Mouse (Mus musculus): ENCODE data around the gene Cep295nl.
"Not testable (repeated sequence)": the region's sequence is repeated elsewhere in the genome, so short reads cannot be mapped to it uniquely, and the experiment has no call there.

Cep295nl gene

DNA sequence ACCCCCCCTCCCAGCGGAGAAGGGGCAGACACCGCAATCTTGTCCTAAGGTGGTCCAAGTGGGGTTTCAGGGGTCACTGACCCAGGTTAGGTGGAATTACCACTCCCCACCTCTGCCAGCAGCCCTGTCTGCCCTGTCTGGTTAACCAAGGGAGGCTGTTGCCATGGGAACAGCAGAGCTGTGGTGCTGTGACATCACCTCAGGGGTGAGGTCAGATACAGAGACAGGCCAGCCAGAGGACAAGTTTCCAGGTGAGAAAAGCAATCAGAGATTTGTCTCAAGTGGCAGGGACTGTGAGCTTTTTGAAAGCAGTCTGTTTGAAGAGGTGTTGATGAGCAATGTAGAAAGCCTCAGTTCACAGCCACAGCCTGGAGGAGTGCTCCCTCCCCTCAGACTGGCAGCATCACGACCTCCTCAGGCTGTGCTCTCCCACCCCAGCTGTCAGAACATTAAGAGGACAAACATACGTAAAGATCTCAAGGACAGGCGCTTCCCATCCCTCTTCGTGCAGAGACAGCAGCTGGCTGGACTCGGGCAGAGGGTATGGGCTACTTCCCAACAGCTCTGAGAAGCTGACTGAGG, at the start of gene Cep295nl:
Gene Cep295nl, minus strand, starts transcription at position 101 of the 582 bp plus-strand sequence.
- DNase-seq, result no peak

GRCm38 (mm10) chr11:118387816-118388215, 45.5 kb upstream of the Cep295nl start:
- not testable (repeated sequence) for DNase-seq

GRCm38 (mm10) chr11:118379251-118380009, 37.1 kb upstream of the Cep295nl start:
- peak; percentile 94 for DNase-seq

DNA sequence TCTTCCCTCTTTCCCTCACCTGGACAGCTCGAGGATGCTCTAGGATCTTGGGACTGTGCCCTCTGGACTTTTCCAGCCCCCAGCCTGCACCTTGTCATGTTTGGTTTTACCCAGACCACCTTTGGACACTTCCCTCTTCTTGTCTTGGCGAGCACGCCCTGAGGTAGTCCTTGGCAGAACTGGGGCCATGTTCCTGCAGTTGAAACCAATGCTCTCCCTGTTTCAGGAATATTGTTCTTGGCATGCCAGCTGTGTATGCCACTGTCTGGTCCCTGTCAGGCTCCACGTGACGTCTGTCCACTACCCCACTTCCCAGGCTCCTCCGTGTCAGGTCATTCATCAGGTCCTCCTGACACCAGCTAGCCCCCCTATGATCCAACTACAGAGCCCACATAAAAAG, 36.4 kb upstream of the Cep295nl start:
- no peak for DNase-seq

- DNase-seq, result not testable (repeated sequence)
Observed at GRCm38 (mm10) chr11:118376323-118376722, 34.0 kb upstream of the Cep295nl start.

DNA sequence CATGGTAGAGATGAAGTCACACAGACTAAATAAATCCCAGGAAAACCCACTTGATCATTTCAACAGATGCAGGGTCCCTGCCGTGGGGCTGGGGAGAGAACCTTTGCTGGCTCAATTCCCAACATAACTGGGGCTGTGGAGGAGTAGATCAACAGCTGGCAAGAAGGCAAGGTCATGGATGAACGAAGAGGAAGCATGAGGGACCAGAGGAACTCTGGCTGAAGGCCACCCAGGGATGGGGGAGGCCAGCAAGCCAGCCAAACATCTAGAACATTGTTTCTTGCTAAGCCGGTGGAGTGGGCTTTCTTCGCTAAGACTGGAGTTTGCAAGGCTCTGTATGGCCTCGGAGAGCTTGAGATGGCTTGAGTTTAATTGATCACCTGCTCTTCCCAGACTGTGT, 33.6 kb upstream of the Cep295nl start:
- no peak for DNase-seq

DNA sequence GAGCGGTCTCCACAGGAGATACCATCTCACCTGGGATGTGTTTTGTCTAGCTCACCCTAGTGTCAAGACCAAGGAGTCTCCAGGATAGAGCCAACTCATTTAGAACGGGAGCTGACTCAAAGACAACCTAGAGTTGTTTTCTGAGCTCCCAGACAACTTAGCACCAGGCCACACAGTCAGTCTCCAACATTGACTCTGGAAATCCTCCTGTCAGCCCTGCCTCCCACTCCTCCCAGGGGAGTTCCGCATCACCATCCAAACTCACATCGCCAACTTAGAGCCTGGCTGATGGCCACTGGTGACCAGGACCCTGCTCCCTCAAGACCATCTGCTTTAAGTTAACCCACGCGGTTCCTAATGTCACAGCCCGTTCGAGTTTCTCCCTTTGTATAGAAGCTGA, 33.2 kb upstream of the Cep295nl start:
- no peak for DNase-seq

GRCm38 (mm10) chr11:118375006-118375405, 32.7 kb upstream of the Cep295nl start:
- no peak for DNase-seq

DNA sequence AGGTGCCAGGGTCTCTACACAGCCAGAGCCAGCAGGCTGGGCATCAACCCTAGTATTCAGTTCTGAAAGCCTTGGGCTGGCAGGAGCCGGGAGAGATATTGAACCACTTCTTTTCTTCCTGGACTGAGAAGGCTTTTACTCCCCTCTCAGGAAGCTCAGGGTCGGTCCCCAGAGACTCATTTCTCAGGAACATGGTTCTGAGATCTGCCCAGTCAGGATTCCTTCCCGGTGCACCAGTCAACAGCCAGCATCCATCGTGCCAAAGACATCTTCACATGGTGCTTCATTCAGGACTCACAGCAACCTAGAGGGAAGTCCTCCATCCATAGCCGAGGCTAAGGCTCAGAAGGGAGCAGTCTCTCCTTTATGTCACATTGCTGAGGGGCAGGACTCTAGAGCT, 32.2 kb upstream of the Cep295nl start:
- DNase-seq, result no peak

DNA sequence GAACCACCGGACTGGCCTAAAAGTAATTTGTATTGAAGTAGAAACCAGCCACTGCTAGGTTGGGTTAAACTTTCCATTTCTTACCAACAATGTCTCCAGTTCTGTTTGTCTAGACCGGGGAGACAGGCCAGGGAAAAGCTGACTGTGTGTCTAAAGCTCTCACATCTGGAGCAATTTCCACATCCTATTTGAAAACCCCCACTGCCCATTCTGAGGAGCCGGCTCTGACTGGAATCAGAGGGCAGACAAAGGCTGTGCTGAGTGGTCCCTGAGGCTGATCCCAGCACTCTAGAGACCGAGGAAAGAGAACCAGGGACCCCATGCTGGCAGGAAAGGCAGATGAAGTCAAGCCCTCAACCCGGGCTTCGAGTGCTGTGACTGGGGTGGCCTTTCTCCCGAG, 30.3 kb upstream of the Cep295nl start:
- no peak for DNase-seq

DNA sequence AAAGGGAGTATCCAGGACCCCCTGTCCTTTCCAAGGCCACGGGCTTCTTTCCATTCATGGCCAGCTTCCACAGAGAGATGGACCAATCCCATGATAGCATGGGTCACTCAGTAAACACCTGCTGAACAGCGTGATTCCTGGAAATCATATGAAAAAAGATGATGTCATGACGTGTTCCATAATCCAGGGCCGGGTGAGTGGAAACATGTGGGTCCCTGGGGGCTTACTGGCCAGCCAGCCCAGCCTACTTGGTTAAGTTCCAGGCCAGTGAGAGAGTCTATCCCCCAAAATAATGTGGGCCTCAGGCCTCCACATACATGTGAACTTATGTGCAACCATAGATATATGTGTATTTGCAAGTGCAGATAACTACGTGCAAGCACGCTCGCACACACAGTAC, 29.6 kb upstream of the Cep295nl start:
- no peak for DNase-seq

DNA sequence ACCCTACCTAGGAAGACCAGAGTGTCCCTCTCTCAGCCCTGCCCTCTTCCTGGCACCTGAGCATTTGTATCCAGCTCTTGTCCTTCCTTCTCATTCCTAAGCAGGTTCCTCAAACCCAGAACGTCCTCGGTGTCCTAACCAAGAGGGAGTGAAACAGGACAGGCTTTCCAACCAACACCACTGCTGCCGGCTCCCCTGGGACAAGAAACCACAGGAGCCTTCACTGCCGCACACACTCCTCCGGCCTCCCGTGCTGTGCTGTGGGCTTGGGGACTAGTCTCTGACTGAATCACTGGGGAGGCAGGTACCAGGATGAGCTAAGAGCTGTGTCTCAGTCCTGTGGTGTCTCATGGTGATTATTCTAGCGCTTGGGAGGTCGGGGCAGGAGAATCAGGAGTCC, 27.4 kb upstream of the Cep295nl start:
- no peak for DNase-seq

GRCm38 (mm10) chr11:118369251-118369650, 27.0 kb upstream of the Cep295nl start:
- no peak for DNase-seq

GRCm38 (mm10) chr11:118368330-118368729, 26.0 kb upstream of the Cep295nl start:
- peak; percentile 54 for DNase-seq

GRCm38 (mm10) chr11:118366559-118366958, 24.3 kb upstream of the Cep295nl start:
- DNase-seq, result no peak

DNA sequence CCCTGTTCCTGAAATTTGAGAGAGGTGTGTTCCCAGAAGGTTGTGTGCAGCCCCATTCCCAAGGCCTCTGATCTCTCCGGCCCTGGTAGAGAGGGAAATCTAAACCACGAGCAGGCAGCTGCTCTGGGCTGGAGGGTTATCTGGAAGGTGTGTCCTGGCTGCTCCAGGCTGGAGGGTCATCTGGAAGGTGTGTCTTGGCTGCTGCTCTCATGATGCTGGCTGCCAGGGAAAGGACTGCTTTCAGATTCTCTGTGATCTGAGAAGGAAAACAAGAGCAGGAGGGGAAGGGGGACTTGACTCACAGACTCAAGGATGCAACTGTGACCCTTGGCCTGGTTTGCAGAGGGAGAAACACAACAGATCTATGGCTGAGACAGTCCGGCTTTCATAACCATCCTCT, 23.8 kb upstream of the Cep295nl start:
- peak; percentile 7 for DNase-seq

DNA sequence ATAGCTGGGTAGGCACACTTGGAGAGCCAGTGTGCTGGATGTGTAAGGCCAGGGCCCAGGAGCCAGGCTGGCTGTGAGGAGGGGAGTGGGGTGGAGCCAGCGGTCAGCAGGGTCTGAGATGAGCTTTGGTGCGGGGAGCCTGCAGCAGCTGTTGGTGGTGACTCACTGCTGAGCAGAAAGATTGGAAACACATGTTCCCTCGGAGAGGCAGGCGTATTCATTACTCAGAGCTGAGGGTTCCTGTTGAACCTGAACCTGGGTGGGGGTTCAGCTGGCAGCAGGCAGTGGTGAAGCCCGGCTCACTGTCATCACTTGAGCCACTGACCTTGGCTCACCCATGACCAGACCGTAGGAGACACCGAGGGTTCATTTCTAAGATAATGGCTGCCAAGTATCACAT, 22.9 kb upstream of the Cep295nl start:
- peak; percentile 39 for DNase-seq

DNA sequence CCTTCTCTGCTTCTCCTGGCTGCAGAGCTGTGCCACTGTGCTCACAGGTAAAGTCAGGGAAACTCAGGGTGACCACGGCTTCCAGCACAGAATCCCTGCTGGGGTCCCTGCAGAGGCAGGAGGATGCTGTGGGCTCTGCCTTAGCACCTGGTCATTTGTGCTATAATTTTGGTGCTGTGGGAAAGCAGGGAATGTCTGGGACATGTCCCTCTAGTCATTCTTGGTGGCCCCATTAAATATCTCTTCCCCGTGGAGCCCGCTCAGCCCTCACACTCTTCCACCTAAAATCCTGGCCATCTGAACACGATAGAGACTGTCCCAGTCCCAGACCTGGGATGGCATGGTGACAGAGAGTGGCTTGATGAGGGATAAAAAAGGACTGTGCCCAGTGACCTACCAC, 21.7 kb upstream of the Cep295nl start:
- no peak for DNase-seq

GRCm38 (mm10) chr11:118362971-118363518, 20.7 kb upstream of the Cep295nl start:
- peak; percentile 67 for DNase-seq

GRCm38 (mm10) chr11:118362501-118362900, 20.2 kb upstream of the Cep295nl start:
- peak; percentile 37 for DNase-seq

- peak; percentile 65 for DNase-seq
Observed at GRCm38 (mm10) chr11:118360907-118361341, 18.6 kb upstream of the Cep295nl start.

DNA sequence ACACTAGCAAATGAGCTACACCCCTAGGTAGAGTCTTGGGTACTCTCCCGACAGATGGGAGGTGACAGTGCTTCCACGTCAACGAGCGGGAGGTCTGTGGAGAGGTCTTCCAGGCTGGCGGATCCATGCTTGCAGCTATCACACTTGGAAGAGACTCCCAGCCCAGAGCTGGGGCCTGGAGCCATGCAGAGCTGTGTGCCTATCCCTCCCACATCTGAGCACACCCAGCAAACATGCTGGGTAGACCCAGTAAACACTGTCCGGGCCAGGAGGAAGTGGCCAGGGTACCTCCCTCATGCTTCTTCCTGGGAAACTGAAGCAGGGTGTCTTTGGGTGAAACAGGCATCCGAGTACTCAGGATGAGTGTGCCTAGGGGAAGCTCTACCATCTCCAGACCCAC, 18.2 kb upstream of the Cep295nl start:
- peak; percentile 56 for DNase-seq

- DNase-seq, result no peak
Observed at GRCm38 (mm10) chr11:118355640-118356039, 13.3 kb upstream of the Cep295nl start, which contains the start of gene Timp2. TSS of gene Timp2 (minus strand) at chr11:118355740.

- DNase-seq, result peak; percentile 93
Observed at GRCm38 (mm10) chr11:118355205-118355604, 12.9 kb upstream of the Cep295nl start.
